Mouse (Mus musculus): ENCODE measurements around the gene Atg9a. TPM values are rescaled to one million over a fixed set of nuclear protein-coding genes. Genes with fewer than 3 reads are reported as not detected.
"Not testable (repeated sequence)": the region's sequence is repeated elsewhere in the genome, so short reads cannot be mapped to it uniquely, and the experiment has no call there.

The Atg9a gene
- 23.5 and 35.8 TPM in 2 replicates for total RNA-seq (2014; rRNA removed)
- 75.0 and 75.4 TPM in 2 replicates for polyA plus RNA-seq (2012; rRNA removed)

- Histone ChIP-seq H3K4me1 (ENCODE audit: control insufficient read depth, insufficient read depth, low read length) (peaks cover 13% of the 10 kb centered on the region), H3K4me3 (ENCODE audit: insufficient read depth, low read depth, low read length) (peak within 1 kb of the TSS; percentile 87), H3K27me3 (ENCODE audit: control insufficient read depth, insufficient read depth, low read length) (no peaks in the 10 kb centered on the region), H3K36me3 (ENCODE audit: control insufficient read depth, insufficient read depth, low read length) (peaks cover 30% of the 10 kb centered on the region), H3K27ac (replicated peaks; ENCODE audit: insufficient read depth, low read depth, low read length) (peak within 1 kb of the TSS; percentile 93), H3K9ac (ENCODE audit: low read depth, low read length) (peak within 1 kb of the TSS; percentile 93), H3K79me2 (ENCODE audit: control insufficient read depth, insufficient read depth, low read length) (peaks cover 16% of the 10 kb centered on the region; the same call in 1 of the 2 replicates)
- DNase-seq (ENCODE audit: extremely low read depth, low read depth, low spot score) = peak; percentile 97
- TF ChIP-seq POLR2A (IDR thresholded peaks at IDR 0.05; ENCODE audit: extremely low read depth, insufficient read depth, low read length) = peak; percentile 70
- no peak for TF ChIP-seq CTCF (IDR thresholded peaks at IDR 0.05; ENCODE audit: low read depth, low read length)
- under 1% methylated on average over 56 of the region's 56 CpGs for WGBS
Measured at GRCm38 (mm10) chr1:75191622-75192402, at the start of gene Atg9a, which contains the start of gene Ankzf1. Gene Atg9a, minus strand, starts transcription at chr1:75192196. Gene Ankzf1, plus strand, starts transcription at chr1:75192151.

DNA sequence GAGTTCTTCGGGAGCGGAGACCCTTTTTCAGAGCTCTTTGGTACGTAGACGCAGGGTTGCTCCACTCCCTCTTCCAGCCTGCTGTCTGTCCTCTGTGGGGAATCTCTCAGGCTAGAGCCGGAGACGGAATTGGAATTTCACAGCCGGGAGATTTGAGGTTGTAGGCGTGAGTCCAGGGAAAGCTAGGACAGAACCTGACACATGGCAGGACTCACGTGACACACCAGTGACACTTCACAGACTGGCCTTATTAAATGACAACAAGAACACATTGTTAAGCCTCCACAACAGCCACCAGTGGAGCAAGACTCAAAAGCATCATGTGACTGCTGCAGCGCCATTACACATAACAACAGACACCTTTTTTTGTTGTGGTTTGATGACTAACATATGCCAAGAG is 47.6 kb upstream of the Atg9a start:
- H3K4me1 ChIP-seq (ENCODE audit: control insufficient read depth, insufficient read depth, low read length) = peaks cover 11% of the 10 kb centered on the region
- 95% methylated on average over 10 of the region's 10 CpGs for WGBS
- no peak overlapping the region for H3K27ac ChIP-seq (replicated peaks; ENCODE audit: insufficient read depth, low read depth, low read length)
- no peaks in the 10 kb centered on the region for H3K27me3 ChIP-seq (ENCODE audit: control insufficient read depth, insufficient read depth, low read length)
- H3K9ac ChIP-seq (ENCODE audit: low read depth, low read length) = no peak overlapping the region
- no peak for DNase-seq (ENCODE audit: extremely low read depth, low read depth, low spot score)
- H3K4me3 ChIP-seq (ENCODE audit: insufficient read depth, low read depth, low read length) = no peak overlapping the region
- peaks cover 8% of the 10 kb centered on the region for H3K36me3 ChIP-seq (ENCODE audit: control insufficient read depth, insufficient read depth, low read length)
- H3K79me2 ChIP-seq (ENCODE audit: control insufficient read depth, insufficient read depth, low read length) = peaks cover 6% of the 10 kb centered on the region; the same call in 1 of the 2 replicates
- TF ChIP-seq POLR2A (IDR thresholded peaks at IDR 0.05; ENCODE audit: extremely low read depth, insufficient read depth, low read length) (no peak), CTCF (IDR thresholded peaks at IDR 0.05; ENCODE audit: low read depth, low read length) (no peak)

DNA sequence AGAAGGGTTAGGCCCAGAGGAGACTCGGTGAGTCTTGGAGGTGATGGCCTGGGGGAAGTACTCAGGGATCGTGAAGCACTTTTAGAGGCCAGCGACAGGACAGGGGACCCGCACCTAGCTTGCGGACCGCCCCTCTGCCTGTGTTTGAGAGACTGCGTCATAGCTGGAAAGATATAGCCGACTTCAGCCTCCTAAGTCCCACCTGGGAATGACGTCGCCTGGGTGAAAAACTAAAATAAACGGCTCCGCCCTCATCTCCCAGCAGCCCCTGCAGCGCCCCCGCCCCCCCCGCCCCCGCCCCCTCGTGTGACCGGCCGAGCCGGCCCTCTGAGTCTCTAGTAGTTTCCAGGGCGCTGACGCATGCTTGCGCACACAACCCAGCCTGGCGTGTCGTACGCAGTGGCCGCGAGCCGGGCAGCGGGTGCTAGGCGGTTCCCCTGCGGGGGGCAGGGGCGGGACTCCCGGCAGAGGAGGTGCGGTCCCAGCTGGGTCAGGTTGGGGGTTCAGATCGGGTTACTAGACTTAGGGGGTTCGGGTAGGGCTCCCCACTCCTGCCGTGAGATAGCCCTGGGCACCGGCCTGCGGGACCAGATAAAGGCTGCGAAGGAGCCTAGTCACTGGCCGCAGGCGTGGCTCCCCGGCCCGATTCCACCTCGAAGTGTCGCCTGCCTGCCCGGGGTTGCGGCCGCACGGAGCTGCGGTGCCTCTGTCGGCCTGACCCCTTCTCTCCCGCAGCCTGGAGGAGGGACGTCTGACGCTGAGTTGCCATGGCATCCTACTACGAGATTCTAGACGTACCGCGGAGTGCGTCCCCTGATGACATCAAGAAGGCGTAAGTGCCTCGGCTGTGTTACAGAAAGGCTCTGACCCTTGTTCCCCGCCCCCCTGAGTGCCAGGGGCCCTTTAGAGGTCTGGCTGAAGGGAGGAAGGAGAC is 44.4 kb upstream of the Atg9a start, which contains the start of gene Dnajb2:
Gene Dnajb2 (plus strand): TSS at position 290 of the 934 bp plus-strand sequence.
- Histone ChIP-seq H3K27ac (replicated peaks; ENCODE audit: insufficient read depth, low read depth, low read length) (peak within 1 kb of the TSS; percentile 95), H3K4me1 (ENCODE audit: control insufficient read depth, insufficient read depth, low read length) (peaks cover 12% of the 10 kb centered on the region), H3K4me3 (ENCODE audit: insufficient read depth, low read depth, low read length) (peak within 1 kb of the TSS; percentile 67), H3K9ac (ENCODE audit: low read depth, low read length) (peak within 1 kb of the TSS; percentile 91), H3K36me3 (ENCODE audit: control insufficient read depth, insufficient read depth, low read length) (peaks cover 6% of the 10 kb centered on the region), H3K79me2 (ENCODE audit: control insufficient read depth, insufficient read depth, low read length) (peaks cover 6% of the 10 kb centered on the region; the same call in 1 of the 2 replicates), H3K27me3 (ENCODE audit: control insufficient read depth, insufficient read depth, low read length) (no peaks in the 10 kb centered on the region)
- TF ChIP-seq CTCF (IDR thresholded peaks at IDR 0.05; ENCODE audit: low read depth, low read length) (0 out of 2 replicates have a peak, but pooled peaks have one; percentile 8), POLR2A (IDR thresholded peaks at IDR 0.05; ENCODE audit: extremely low read depth, insufficient read depth, low read length) (peak; percentile 63)
- under 1% methylated on average over 64 of the region's 64 CpGs for WGBS
- DNase-seq (ENCODE audit: extremely low read depth, low read depth, low spot score) = peak; percentile 80

GRCm38 (mm10) chr1:75234606-75235005 is 42.6 kb upstream of the Atg9a start:
- Histone ChIP-seq H3K27ac (replicated peaks; ENCODE audit: insufficient read depth, low read depth, low read length) (no peak overlapping the region), H3K36me3 (ENCODE audit: control insufficient read depth, insufficient read depth, low read length) (peaks cover under 1% of the 10 kb centered on the region), H3K4me1 (ENCODE audit: control insufficient read depth, insufficient read depth, low read length) (peaks cover 12% of the 10 kb centered on the region), H3K27me3 (ENCODE audit: control insufficient read depth, insufficient read depth, low read length) (no peaks in the 10 kb centered on the region), H3K79me2 (ENCODE audit: control insufficient read depth, insufficient read depth, low read length) (peaks cover 6% of the 10 kb centered on the region; the same call in 1 of the 2 replicates), H3K9ac (ENCODE audit: low read depth, low read length) (no peak overlapping the region; the same call in 1 of the 2 replicates), H3K4me3 (ENCODE audit: insufficient read depth, low read depth, low read length) (no peak overlapping the region)
- 2% methylated on average over 8 of the region's 8 CpGs for WGBS
- peak; percentile 79 for DNase-seq (ENCODE audit: extremely low read depth, low read depth, low spot score)
- TF ChIP-seq CTCF (IDR thresholded peaks at IDR 0.05; ENCODE audit: low read depth, low read length) = peak; percentile 87
- TF ChIP-seq POLR2A (IDR thresholded peaks at IDR 0.05; ENCODE audit: extremely low read depth, insufficient read depth, low read length) = no peak

GRCm38 (mm10) chr1:75232489-75232888 is 40.5 kb upstream of the Atg9a start:
- H3K4me1 ChIP-seq (ENCODE audit: control insufficient read depth, insufficient read depth, low read length); DNase-seq (ENCODE audit: extremely low read depth, low read depth, low spot score); H3K27ac ChIP-seq (replicated peaks; ENCODE audit: insufficient read depth, low read depth, low read length); H3K4me3 ChIP-seq (ENCODE audit: insufficient read depth, low read depth, low read length); H3K36me3 ChIP-seq (ENCODE audit: control insufficient read depth, insufficient read depth, low read length); H3K9ac ChIP-seq (ENCODE audit: low read depth, low read length); H3K27me3 ChIP-seq (ENCODE audit: control insufficient read depth, insufficient read depth, low read length); H3K79me2 ChIP-seq (ENCODE audit: control insufficient read depth, insufficient read depth, low read length): not testable (repeated sequence)
- WGBS = 80% methylated on average over 4 of the region's 4 CpGs
